In the genomic region with DNA sequence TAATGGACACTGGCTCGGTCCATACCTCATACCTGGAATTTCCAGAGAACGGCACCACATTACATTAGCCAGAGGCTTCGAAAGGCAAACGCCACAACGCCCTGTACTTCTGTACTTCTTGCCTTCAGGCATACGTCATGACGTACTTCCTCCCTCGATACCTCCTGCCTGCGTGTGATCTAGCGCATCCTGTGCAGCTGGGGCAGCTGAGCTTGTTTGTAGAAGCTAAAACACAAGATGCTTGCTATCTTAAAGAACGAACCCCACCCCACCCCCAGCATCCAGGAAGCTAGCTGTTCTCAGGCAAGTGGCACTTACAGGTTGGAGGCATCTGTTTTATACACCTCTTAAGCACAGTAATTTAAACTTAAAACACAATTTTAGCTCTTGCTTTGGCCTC, we compare ENCODE assay signal across 16 mouse cellular contexts. TPM values are rescaled to one million over a fixed set of nuclear protein-coding genes. Genes with fewer than 3 reads are reported as not detected.
DNase-seq lines count a peak whose midpoint lies in the region; ATAC-seq and TF ChIP-seq lines count a peak whose summit lies in the region.
"Had no signal": no experiment of that assay in that cellular context is flagged by ENCODE, and none has a peak within 500 bp of the region (broad histone marks: within the 10 kb centered on the region; RNA-seq: fewer than 3 reads in every experiment).

No protein-coding gene starts in this region.

- no peaks in the 10 kb centered on the region for H3K27me3 ChIP-seq in hindbrain, embryonic 16.5 days (replicated peaks; ENCODE audit: control insufficient read depth, insufficient read depth, low read length)
- no peaks in the 10 kb centered on the region for H3K27me3 ChIP-seq in cerebellum, adult 2 months (ENCODE audit: control insufficient read depth, insufficient read depth, low read length)
- H3K27me3 ChIP-seq: embryonic facial prominence, embryonic 12.5 days had no signal

- H3K4me2 ChIP-seq in hindbrain, embryonic 16.5 days (ENCODE audit: low read length), result no peak overlapping the region
- H3K4me2 ChIP-seq: embryonic facial prominence, embryonic 12.5 days had no signal

- no peak for TF ChIP-seq CTCF in cerebellum, adult 2 months (IDR thresholded peaks at IDR 0.05; ENCODE audit: borderline replicate concordance, insufficient read depth, low read depth, low read length)

- peak; percentile 29 for DNase-seq in lung, postnatal 10 days
- DNase-seq in lung, postnatal 14 days, result no peak
- DNase-seq in thymus, postnatal 36 days, result peak; percentile 75 to 89
- no peak for DNase-seq in embryo, embryonic 10 days (ENCODE audit: low spot score)
- DNase-seq in cerebellum, adult 2 months, result no peak
- DNase-seq: kidney, adult 8-10 months; layer of hippocampus, adult 9-11 months; right cerebral cortex, postnatal 25 days had no signal

- H3K36me3 ChIP-seq in hindbrain, embryonic 16.5 days (ENCODE audit: control insufficient read depth, insufficient read depth, low read length), result no peaks in the 10 kb centered on the region
- H3K36me3 ChIP-seq: embryonic facial prominence, embryonic 12.5 days; G1E; hindbrain, embryonic 10.5 days; midbrain, embryonic 10.5 days had no signal

- TF ChIP-seq POLR2A in cerebellum, adult 2 months (IDR thresholded peaks at IDR 0.05; ENCODE audit: borderline replicate concordance, insufficient read depth, low read length), result no peak

- no peak overlapping the region for H3K9ac ChIP-seq in hindbrain, embryonic 16.5 days (ENCODE audit: low read depth, low read length)
- H3K9ac ChIP-seq: embryonic facial prominence, embryonic 12.5 days had no signal

- 71% methylated on average over 11 of the region's 11 CpGs for WGBS in hindbrain, embryonic 16.5 days
- 87% methylated on average over 11 of the region's 11 CpGs for WGBS in cerebellum, adult 2 months

- no peaks in the 10 kb centered on the region for H3K4me1 ChIP-seq in hindbrain, embryonic 16.5 days (ENCODE audit: control insufficient read depth, insufficient read depth, low read depth, low read length)
- H3K4me1 ChIP-seq in cerebellum, adult 2 months (ENCODE audit: control insufficient read depth, insufficient read depth, low read length), result no peaks in the 10 kb centered on the region
- H3K4me1 ChIP-seq: embryonic facial prominence, embryonic 12.5 days; hindbrain, embryonic 10.5 days had no signal

- no peaks in the 10 kb centered on the region for H3K9me3 ChIP-seq in hindbrain, embryonic 16.5 days (ENCODE audit: control insufficient read depth, low read length)
- H3K9me3 ChIP-seq: embryonic facial prominence, embryonic 12.5 days; hindbrain, embryonic 10.5 days had no signal

- no peak overlapping the region for H3K4me3 ChIP-seq in hindbrain, embryonic 16.5 days (ENCODE audit: low read length)
- H3K4me3 ChIP-seq in cerebellum, adult 2 months (replicated peaks; ENCODE audit: insufficient read depth, low read depth, low read length), result no peak overlapping the region
- H3K4me3 ChIP-seq: embryonic facial prominence, embryonic 12.5 days; hindbrain, embryonic 10.5 days; midbrain, embryonic 10.5 days had no signal

- peak; percentile 81 for ATAC-seq in granulocyte monocyte progenitor cell, adult 5-6 weeks (replicated peaks; ENCODE audit: poor library complexity, severe bottlenecking)
- peak; percentile 97 for ATAC-seq in neutrophil, adult 5-6 weeks (ENCODE audit: extremely low read depth, insufficient number of reproducible peaks, low FRiP score, poor library complexity, severe bottlenecking)
- ATAC-seq in hindbrain, embryonic 16.5 days, result no peak
- ATAC-seq: forebrain, embryonic 14.5 days had no signal

- no peak overlapping the region for H3K27ac ChIP-seq in hindbrain, embryonic 16.5 days (ENCODE audit: low read depth, low read length)
- H3K27ac ChIP-seq in cerebellum, adult 2 months (ENCODE audit: insufficient read depth, low read length), result no peak overlapping the region
- H3K27ac ChIP-seq: embryonic facial prominence, embryonic 12.5 days; hindbrain, embryonic 10.5 days; midbrain, embryonic 10.5 days had no signal

RNA-seq across cellular contexts. Expression of gene Msl2, which starts 12.9 kb away (rescaled TPM):
- 55.3 and 55.8 TPM in 2 replicates for total RNA-seq in granulocyte monocyte progenitor cell, adult 5-6 weeks (2014; fragmentation: Nextera tagmentation)
- total RNA-seq in granulocyte monocyte progenitor cell, adult 5-6 weeks (2017), result 38.0 and 47.4 TPM in 2 replicates
- 83.0 and 91.0 TPM in 2 replicates for total RNA-seq in neutrophil, adult 5-6 weeks (2017)
- 2.6 and 2.7 TPM in 2 replicates for polyA plus RNA-seq in hindbrain, embryonic 16.5 days (2015; fragmentation: Nextera tagmentation; extraction: Ambion mirVana)
- polyA plus RNA-seq in cerebellum, adult 2 months (2012; rRNA removed), result 31.7 and 31.9 TPM in 2 replicates

RNA-seq across cellular contexts. Expression of gene Pccb, which starts 26.3 kb away (rescaled TPM):
- 17.9 and 18.7 TPM in 2 replicates for total RNA-seq in granulocyte monocyte progenitor cell, adult 5-6 weeks (2014; fragmentation: Nextera tagmentation)
- total RNA-seq in granulocyte monocyte progenitor cell, adult 5-6 weeks (2017), result 15.6 and 21.4 TPM in 2 replicates
- 6.3 and 7.3 TPM in 2 replicates for total RNA-seq in neutrophil, adult 5-6 weeks (2017)
- 27.7 and 28.7 TPM in 2 replicates for polyA plus RNA-seq in hindbrain, embryonic 16.5 days (2015; fragmentation: Nextera tagmentation; extraction: Ambion mirVana)
- 73.7 and 76.7 TPM in 2 replicates for polyA plus RNA-seq in cerebellum, adult 2 months (2012; rRNA removed)

Comparison
In these comparisons a context has a peak if more than half of its experiments do, and no peak if none do; other contexts are left out.
1. DNase-seq: peak in lung, postnatal 10 days (single experiment) and thymus, postnatal 36 days (2 of 2); none in lung, postnatal 14 days (single experiment), embryo, embryonic 10 days (single experiment) and cerebellum, adult 2 months (0 of 2).